Mouse (Mus musculus): ENCODE data around the gene Ugt1a5. TPM values are rescaled to one million over a fixed set of nuclear protein-coding genes. Genes with fewer than 3 reads are reported as not detected.

Ugt1a5 gene
- polyA plus RNA-seq, 1 experiment from 2014 or later: not detected

DNA sequence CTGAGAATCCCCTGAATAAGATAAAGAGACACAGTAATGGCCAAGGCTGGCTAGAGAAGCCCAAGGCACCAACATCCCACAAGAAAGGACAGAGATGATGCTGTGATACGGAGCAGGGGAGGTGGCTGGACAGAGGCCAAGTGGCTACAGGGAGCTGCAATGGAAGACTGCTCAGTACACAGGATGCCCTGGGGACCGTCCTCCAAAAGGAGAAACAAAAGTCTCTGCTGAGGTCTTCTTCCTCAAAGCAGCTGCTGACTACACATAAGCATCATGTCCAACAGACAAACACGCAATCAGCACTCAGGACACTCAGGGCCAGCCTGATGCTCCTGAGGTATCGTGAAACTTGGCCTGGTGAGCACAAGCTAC lies 99.0 kb downstream of the Ugt1a5 start:
- ATAC-seq (ENCODE audit: insufficient number of reproducible peaks, low FRiP score, low TSS enrichment, low read depth): no peak

DNA sequence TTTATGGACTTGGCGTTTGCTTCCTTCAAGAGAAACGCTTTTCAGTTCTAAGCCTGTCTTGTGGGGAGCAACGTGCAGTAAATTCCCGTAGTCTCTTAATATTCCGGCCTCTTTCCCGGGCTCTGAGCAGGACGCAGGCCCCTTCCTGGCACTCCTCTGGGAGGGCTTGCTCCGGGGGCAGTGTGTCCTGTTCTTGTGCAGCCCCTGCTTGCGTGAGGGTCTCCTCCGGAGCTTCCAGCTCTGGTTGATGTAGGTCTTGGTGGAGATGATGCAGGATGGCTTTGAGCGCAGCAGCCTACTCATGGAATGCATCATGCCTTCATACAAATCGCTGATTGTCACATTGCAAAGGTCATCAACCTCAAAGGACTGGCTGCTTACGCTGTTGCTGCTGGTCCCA lies 100.3 kb downstream of the Ugt1a5 start:
- no peak overlapping the region for H3K4me3 ChIP-seq (ENCODE audit: low read depth, low read length)
- WGBS: 89% methylated on average over 13 of the region's 13 CpGs
- ATAC-seq (ENCODE audit: insufficient number of reproducible peaks, low FRiP score, low TSS enrichment, low read depth): no peak

More for the DNA sequence above, 99.0 kb downstream of the Ugt1a5 start:
- Histone ChIP-seq H3K9ac (ENCODE audit: low read length) (no peak overlapping the region), H3K27ac (replicated peaks; ENCODE audit: low read depth, low read length) (no peak overlapping the region), H3K27me3 (ENCODE audit: control insufficient read depth, insufficient read depth, low read length) (no peaks in the 10 kb centered on the region), H3K9me3 (ENCODE audit: control insufficient read depth, low read length) (peaks cover 39% of the 10 kb centered on the region), H3K4me1 (ENCODE audit: control insufficient read depth, insufficient read depth, low read length) (no peaks in the 10 kb centered on the region), H3K36me3 (ENCODE audit: control insufficient read depth, insufficient read depth, low read length) (peaks cover 90% of the 10 kb centered on the region), H3K4me3 (ENCODE audit: low read depth, low read length) (no peak overlapping the region), H3K4me2 (ENCODE audit: low read depth, severe bottlenecking) (no peak overlapping the region)
- DNase-seq (ENCODE audit: low spot score): no peak
- WGBS: 82% methylated on average over 4 of the region's 4 CpGs

GRCm38 (mm10) chr1:88267489-88267888 lies 101.7 kb downstream of the Ugt1a5 start:
- no peak overlapping the region for H3K4me3 ChIP-seq (ENCODE audit: low read depth, low read length)
- peaks cover 87% of the 10 kb centered on the region for H3K36me3 ChIP-seq (ENCODE audit: control insufficient read depth, insufficient read depth, low read length)
- WGBS: 92% methylated on average over 6 of the region's 6 CpGs
- ATAC-seq (ENCODE audit: insufficient number of reproducible peaks, low FRiP score, low TSS enrichment, low read depth) (no peak), DNase-seq (ENCODE audit: low spot score) (no peak)
- peaks cover 25% of the 10 kb centered on the region for H3K9me3 ChIP-seq (ENCODE audit: control insufficient read depth, low read length)
- H3K27me3 ChIP-seq (ENCODE audit: control insufficient read depth, insufficient read depth, low read length): no peaks in the 10 kb centered on the region
- no peak overlapping the region for H3K9ac ChIP-seq (ENCODE audit: low read length)
- H3K4me2 ChIP-seq (ENCODE audit: low read depth, severe bottlenecking): no peak overlapping the region
- no peaks in the 10 kb centered on the region for H3K4me1 ChIP-seq (ENCODE audit: control insufficient read depth, insufficient read depth, low read length)
- no peak overlapping the region for H3K27ac ChIP-seq (replicated peaks; ENCODE audit: low read depth, low read length)

More for the DNA sequence above, 100.3 kb downstream of the Ugt1a5 start:
- Histone ChIP-seq H3K9me3 (ENCODE audit: control insufficient read depth, low read length) (peaks cover 32% of the 10 kb centered on the region), H3K27me3 (ENCODE audit: control insufficient read depth, insufficient read depth, low read length) (no peaks in the 10 kb centered on the region), H3K9ac (ENCODE audit: low read length) (no peak overlapping the region), H3K27ac (replicated peaks; ENCODE audit: low read depth, low read length) (no peak overlapping the region), H3K4me2 (ENCODE audit: low read depth, severe bottlenecking) (no peak overlapping the region), H3K4me1 (ENCODE audit: control insufficient read depth, insufficient read depth, low read length) (no peaks in the 10 kb centered on the region), H3K36me3 (ENCODE audit: control insufficient read depth, insufficient read depth, low read length) (peaks cover 86% of the 10 kb centered on the region)
- DNase-seq (ENCODE audit: low spot score): no peak

DNA sequence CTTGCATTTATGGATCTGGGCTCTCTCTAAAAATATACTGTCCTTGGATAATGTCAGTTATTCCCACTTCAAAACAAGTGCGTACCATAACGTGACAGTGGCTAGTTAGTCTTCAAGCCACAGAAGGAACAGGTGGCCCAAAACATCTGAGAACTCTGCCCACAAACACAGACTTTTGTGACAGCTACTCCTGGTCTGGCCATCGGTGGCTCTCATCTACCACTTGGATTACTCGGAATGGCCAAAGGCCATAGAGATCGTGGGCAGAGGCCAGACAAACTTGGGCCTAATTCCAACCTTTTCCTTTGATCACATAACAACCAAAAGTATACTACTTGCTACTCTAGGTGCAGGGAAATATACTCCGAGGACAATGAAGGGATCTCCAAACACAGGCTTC lies 102.3 kb downstream of the Ugt1a5 start:
- Histone ChIP-seq H3K27me3 (ENCODE audit: control insufficient read depth, insufficient read depth, low read length) (no peaks in the 10 kb centered on the region), H3K4me2 (ENCODE audit: low read depth, severe bottlenecking) (no peak overlapping the region), H3K4me3 (ENCODE audit: low read depth, low read length) (no peak overlapping the region), H3K9ac (ENCODE audit: low read length) (no peak overlapping the region), H3K4me1 (ENCODE audit: control insufficient read depth, insufficient read depth, low read length) (no peaks in the 10 kb centered on the region), H3K27ac (replicated peaks; ENCODE audit: low read depth, low read length) (no peak overlapping the region), H3K9me3 (ENCODE audit: control insufficient read depth, low read length) (peaks cover 20% of the 10 kb centered on the region), H3K36me3 (ENCODE audit: control insufficient read depth, insufficient read depth, low read length) (peaks cover 86% of the 10 kb centered on the region)
- DNase-seq (ENCODE audit: low spot score) (no peak), ATAC-seq (ENCODE audit: insufficient number of reproducible peaks, low FRiP score, low TSS enrichment, low read depth) (no peak)
- 87% methylated on average over 6 of the region's 6 CpGs for WGBS

Other genes starting within 250 kb of the Ugt1a5 start
- 37.9 and 38.5 TPM in 2 replicates for gene Usp40, start 157.5 kb upstream of the Ugt1a5 start, polyA plus RNA-seq (2014; fragmentation: Nextera tagmentation; extraction: Ambion mirVana)
- not detected in 2 replicates for gene Ugt1a10, start 110.6 kb upstream of the Ugt1a5 start, polyA plus RNA-seq (2014; fragmentation: Nextera tagmentation; extraction: Ambion mirVana)
- gene Ugt1a9, start 95.2 kb upstream of the Ugt1a5 start, polyA plus RNA-seq (2014; fragmentation: Nextera tagmentation; extraction: Ambion mirVana): not detected in 2 replicates
- not detected in 2 replicates for gene Ugt1a8, start 78.2 kb upstream of the Ugt1a5 start, polyA plus RNA-seq (2014; fragmentation: Nextera tagmentation; extraction: Ambion mirVana)
- gene Ugt1a7c, start 71.0 kb upstream of the Ugt1a5 start, polyA plus RNA-seq (2014; fragmentation: Nextera tagmentation; extraction: Ambion mirVana): 0.79 and 1.0 TPM in 2 replicates
- gene Ugt1a6b, start 62.8 kb upstream of the Ugt1a5 start, polyA plus RNA-seq (2014; fragmentation: Nextera tagmentation; extraction: Ambion mirVana): not detected in 2 replicates
- 0.04 and 0.34 TPM in 2 replicates for gene Ugt1a6a, start 31.2 kb upstream of the Ugt1a5 start, polyA plus RNA-seq (2014; fragmentation: Nextera tagmentation; extraction: Ambion mirVana)
- not detected in 2 replicates for gene Ugt1a2, start 34.6 kb downstream of the Ugt1a5 start, polyA plus RNA-seq (2014; fragmentation: Nextera tagmentation; extraction: Ambion mirVana)
- gene Dnajb3, start 39.8 kb downstream of the Ugt1a5 start, polyA plus RNA-seq (2014; fragmentation: Nextera tagmentation; extraction: Ambion mirVana): 10.7 and 12.8 TPM in 2 replicates
- gene Ugt1a1, start 45.9 kb downstream of the Ugt1a5 start, polyA plus RNA-seq (2014; fragmentation: Nextera tagmentation; extraction: Ambion mirVana): not detected in 2 replicates
- 1.6 and 1.9 TPM in 2 replicates for gene Mroh2a, start 61.0 kb downstream of the Ugt1a5 start, polyA plus RNA-seq (2014; fragmentation: Nextera tagmentation; extraction: Ambion mirVana)
- 174 and 204 TPM in 2 replicates for gene Hjurp, start 111.6 kb downstream of the Ugt1a5 start, polyA plus RNA-seq (2014; fragmentation: Nextera tagmentation; extraction: Ambion mirVana)
- gene Trpm8, start 111.6 kb downstream of the Ugt1a5 start, polyA plus RNA-seq (2014; fragmentation: Nextera tagmentation; extraction: Ambion mirVana): not detected in 2 replicates
- not detected in 2 replicates for gene Spp2, start 240.9 kb downstream of the Ugt1a5 start, polyA plus RNA-seq (2014; fragmentation: Nextera tagmentation; extraction: Ambion mirVana)

Measured in limb, embryonic 11.5 days (tissue).